Mouse (Mus musculus): ENCODE measurements around the gene Gm5901.
A peak's percentile ranks its signal among the peaks of the same experiment; 100 is the strongest.

The Gm5901 gene

GRCm38 (mm10) chr7:105406322-105406721 is 31.5 kb downstream of the Gm5901 start:
- no peak for DNase-seq

DNA sequence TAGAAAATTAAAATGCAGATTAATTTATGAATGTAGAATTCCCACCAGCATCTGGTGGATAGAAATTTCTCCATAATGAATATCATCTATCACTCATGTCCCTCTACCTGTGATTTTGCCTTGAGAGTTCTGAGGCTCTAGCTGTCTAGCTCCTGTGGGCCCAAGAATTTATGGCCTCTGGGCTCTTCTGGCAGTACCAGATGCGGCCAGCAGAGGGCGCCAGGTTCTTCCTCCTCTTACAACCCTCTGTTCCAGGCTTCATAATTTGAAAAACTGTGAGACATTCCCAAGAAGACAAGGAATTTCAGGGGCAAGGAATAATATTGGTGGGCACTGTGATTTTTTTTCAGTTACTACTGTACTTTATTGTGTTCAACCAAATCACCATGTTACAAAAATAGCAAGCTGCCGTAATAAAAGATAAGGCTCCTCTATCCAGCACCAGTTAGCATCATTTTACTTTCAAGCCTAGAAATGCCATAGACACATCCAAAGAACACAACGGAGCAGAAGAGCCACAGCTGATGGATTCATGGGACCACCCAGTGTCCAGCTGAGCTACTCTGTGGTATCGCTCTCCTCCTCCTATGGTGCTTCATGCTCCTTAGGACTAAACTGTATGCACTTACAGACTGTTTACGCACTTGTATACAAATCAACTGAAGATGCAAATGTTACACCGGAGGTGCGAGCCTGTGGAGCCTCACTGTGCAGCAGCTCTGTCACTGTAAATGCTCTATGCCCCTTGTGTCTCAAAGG is 37.2 kb downstream of the Gm5901 start:
- DNase-seq, result peak; percentile 65

GRCm38 (mm10) chr7:105414385-105414784 is 39.5 kb downstream of the Gm5901 start:
- DNase-seq, result no peak

GRCm38 (mm10) chr7:105416529-105416928 is 41.7 kb downstream of the Gm5901 start:
- DNase-seq, result no peak

DNA sequence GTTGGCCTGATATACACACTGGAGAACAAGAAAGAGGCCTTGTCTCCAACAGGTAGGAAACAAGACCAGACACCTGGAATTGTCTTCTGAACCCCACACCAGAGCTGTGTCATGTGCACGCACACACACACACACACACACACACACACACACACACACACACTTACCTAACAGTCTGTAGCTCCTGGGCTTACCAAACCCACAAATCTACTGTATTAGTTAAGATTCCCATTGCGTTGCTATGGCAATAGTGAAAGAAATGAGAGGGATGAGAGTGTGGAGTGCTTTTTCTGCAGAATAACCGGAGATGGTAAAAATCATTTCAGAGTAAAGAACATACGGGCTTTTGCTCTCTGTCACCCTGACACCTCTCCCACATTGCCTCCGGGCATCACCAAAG is 43.3 kb downstream of the Gm5901 start:
- DNase-seq, result no peak

DNA sequence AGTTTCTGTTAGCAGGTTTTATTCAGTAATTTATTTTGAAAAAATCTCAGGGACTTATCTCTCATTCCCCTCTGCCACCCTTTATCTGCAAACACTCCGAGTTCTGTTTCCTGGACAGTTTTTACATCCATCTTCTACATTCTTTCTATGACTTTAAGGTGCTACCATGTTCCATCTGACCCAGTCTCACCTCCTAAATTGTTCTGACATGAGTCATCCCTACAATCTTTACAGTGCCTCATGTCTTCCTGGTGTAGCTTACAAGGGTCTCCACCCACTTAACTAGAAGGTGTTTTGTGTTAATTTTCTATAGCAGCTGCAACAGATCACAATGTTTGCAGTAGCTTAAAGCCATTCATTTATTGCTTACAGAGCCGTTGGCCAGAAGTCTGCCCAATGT is 46.1 kb downstream of the Gm5901 start:
- no peak for DNase-seq

DNA sequence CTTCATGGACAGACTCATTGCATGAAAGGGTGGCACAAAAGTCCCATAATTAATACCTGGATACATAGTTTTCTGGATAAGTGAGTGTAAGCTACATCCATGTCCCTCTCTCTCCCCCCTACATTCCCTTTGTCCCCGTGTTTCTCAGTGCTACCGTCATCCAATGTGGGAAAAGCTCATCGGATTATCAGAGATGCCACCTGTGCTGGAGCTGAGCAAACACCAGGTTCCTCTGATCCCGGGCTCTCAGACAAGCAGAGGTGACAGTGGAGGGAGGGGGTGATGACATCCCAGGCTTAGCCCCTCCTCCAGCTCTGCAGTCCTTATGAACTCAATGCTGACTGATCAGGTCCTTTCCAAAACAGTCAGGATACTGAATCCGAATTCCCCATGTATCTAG is 49.5 kb downstream of the Gm5901 start:
- no peak for DNase-seq

- no peak for DNase-seq
Observed at GRCm38 (mm10) chr7:105425424-105426043, 50.7 kb downstream of the Gm5901 start, which contains the start of gene Cckbr. Cckbr (plus strand) TSS chr7:105425731.

DNA sequence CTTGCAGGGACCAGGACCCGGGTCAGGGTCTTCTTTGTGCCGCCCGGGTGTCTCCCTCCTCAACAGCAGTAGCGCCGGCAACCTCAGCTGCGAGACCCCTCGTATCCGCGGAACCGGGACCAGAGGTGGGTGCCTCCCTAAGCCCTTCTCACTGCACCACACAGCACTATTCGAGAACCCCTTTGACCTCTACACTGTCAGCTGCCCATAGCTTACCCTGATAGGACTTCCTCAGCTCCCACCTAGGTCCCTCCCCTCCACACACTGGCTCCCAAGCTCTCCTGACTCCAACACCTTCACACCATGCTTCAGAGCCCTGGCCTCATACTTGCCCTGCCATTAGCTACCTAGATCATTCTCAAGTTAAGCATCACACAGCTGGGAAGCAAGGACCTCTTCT is 51.2 kb downstream of the Gm5901 start:
- DNase-seq, result no peak
